Mouse (Mus musculus) testis, adult 2 months (tissue): Measurements from ENCODE around the gene Mcfd2. TPM values are rescaled to one million over a fixed set of nuclear protein-coding genes. Genes with fewer than 3 reads are reported as not detected.
A peak's percentile ranks its signal among the peaks of the same experiment; 100 is the strongest.

Source experiments
- H3K27ac ChIP-seq: fragments of 200-500 bp; 2 replicates; pipeline ENCODE4 v1.5.1; 2012; ENCODE audit warnings: low read depth, low read length; ENCODE audit not compliant: control insufficient read depth, insufficient read depth
- H3K27me3 ChIP-seq: fragments of 200-500 bp; 2 replicates; pipeline ENCODE4 v1.6.1; 2012; ENCODE audit warnings: mild to moderate bottlenecking, low read length, moderate library complexity; ENCODE audit not compliant: control insufficient read depth, insufficient read depth
- H3K36me3 ChIP-seq: fragments of 200-500 bp; 2 replicates; pipeline ENCODE4 v1.6.1; 2012; ENCODE audit warnings: mild to moderate bottlenecking, low read length; ENCODE audit not compliant: control insufficient read depth, insufficient read depth
- H3K4me1 ChIP-seq: fragments of 200-500 bp; 2 replicates; pipeline ENCODE4 v1.6.1; 2012; ENCODE audit warnings: low read length; ENCODE audit not compliant: control insufficient read depth, insufficient read depth
- H3K4me3 ChIP-seq: fragments of 200-500 bp; 2 replicates; pipeline ENCODE4 v1.5.1; 2012; ENCODE audit warnings: low read depth, mild to moderate bottlenecking, low read length, moderate library complexity, mixed read lengths; ENCODE audit not compliant: control insufficient read depth
- CTCF ChIP-seq: fragments of 200-500 bp; IDR thresholded peaks from 2 replicates; pipeline ENCODE4 v1.5.1; 2012; ENCODE audit warnings: low read depth, mild to moderate bottlenecking, inconsistent platforms, low read length, moderate library complexity; ENCODE audit not compliant: control insufficient read depth, insufficient read depth, insufficient replicate concordance
- POLR2A ChIP-seq: fragments of 200-500 bp; IDR thresholded peaks from 2 replicates; pipeline ENCODE4 v1.6.1; 2012; ENCODE audit warnings: low read depth, mild to moderate bottlenecking, inconsistent platforms, low read length, moderate library complexity; ENCODE audit not compliant: control insufficient read depth
- polyA plus RNA-seq: library from polyadenylated mRNA; depleted of rRNA; stranded (reverse); fragments of >200 nt; gene quantifications from 2 replicates; pipeline ENCODE4 v1.2.3, GENCODE M21; 2012

Mcfd2 gene
- polyA plus RNA-seq, 1 experiment, result 40.4 TPM

DNA sequence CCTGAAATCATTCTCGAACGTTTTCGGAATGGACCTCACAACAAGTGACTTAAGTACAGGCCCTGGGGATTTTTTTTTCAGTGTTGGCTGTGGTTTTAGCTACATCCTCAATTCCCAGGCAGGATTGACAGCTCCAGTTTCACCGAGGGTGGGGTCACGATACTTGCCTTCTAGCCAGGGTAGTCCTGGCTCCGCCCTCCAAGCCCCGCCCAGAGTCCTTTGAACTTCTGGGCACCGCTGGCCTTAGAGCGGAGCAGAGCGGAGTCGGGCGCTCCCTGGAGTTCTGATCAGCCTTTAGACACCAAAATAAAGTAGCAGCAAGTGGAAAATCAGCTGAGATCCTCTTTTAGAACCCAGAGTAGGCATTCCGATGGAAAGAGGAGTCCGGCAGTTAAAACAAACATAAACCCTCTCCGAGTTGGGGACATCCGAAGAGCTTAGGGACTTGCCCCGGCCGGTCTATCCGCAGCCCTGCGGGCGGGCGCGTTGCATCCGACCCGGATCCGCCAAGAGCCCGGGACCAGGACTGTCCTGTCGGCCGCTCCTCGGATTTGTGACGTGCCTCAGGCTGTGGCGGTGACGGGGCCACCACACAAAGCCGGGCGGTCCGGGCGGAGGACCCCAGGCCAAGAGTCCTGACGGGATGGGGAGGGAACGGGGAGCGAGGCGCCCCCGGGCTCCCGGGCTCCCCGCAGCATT, 16.4 kb upstream of the Mcfd2 start:
- H3K36me3 ChIP-seq, result no peaks in the 10 kb centered on the region
- peak overlapping the region; percentile 80 for H3K27ac ChIP-seq
- peak overlapping the region; percentile 85 for H3K4me3 ChIP-seq
- TF ChIP-seq CTCF, result no peak
- TF ChIP-seq POLR2A, result no peak
- peaks cover 3% of the 10 kb centered on the region; the same call in 1 of the 2 replicates for H3K27me3 ChIP-seq
- H3K4me1 ChIP-seq, result no peaks in the 10 kb centered on the region; the same call in none of the 2 replicates

DNA sequence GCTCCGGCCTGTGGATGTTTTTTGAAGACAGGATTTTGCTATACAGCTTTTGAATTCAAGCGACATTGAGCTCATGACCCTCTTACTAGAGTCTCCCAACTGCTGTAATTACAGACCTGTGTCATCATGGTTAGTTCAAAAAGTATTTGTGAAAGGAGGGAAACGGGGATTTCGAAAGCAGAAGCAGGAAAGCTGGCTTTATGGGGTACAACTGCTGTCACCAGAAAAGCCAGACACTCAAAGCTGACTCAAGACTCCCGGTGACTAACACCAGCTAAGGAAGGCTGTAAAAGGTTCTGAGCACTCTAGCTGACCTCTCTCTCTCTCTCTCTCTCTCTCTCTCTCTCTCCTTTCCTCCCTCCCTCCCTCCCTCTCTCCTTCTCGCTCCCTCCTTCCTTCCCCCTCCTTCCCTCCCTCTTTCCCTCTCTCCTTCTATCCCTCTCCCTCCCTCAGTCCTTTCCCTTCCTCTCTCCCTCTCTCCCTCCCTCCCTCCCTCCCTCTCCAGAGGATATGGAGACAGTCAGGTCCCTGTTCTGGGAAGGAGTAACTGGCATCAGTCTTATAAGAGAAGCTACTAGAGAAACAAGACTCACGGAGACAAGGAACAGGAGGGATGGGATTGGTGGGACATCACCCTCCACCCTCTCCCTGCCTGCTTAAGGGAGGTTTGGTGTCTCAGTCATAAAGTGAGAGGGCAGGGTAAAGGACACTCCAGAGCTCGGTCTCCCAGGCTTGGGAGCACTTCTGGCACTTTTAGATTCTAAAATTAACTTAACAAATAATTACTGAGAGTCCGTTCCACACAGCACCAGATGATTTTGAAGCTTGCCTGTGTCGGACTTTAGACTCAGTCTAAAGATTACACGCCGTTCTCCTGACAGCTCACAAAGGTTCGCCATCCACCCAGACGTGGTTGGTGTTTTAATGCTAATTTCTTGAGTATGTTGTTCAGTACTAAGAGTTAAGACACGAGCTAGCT, 9.9 kb upstream of the Mcfd2 start:
- no peaks in the 10 kb centered on the region for H3K36me3 ChIP-seq
- no peak overlapping the region for H3K4me3 ChIP-seq
- no peaks in the 10 kb centered on the region for H3K4me1 ChIP-seq
- TF ChIP-seq POLR2A (no peak), CTCF (no peak)
- no peaks in the 10 kb centered on the region for H3K27me3 ChIP-seq
- no peak overlapping the region for H3K27ac ChIP-seq

DNA sequence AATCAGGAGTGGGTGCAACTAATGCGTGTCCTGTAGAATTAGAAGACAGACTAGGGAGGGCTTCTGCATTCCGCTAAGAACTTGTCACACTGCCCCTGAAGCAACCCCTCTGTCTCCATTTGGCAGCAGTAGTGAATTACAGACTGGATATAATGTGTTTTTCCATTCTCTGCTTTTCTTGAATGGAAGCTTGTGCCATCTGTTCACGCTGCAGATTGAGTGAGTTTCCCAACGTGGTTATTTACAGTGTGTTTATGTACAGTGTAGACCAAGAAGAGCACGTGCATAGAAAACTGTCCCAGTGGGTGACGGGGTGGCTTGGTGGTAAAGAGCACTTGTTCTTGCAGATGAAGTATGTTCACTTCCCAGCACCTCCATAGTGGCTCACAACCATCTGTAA, 3.7 kb upstream of the Mcfd2 start:
- Histone ChIP-seq H3K27ac (no peak overlapping the region), H3K4me3 (no peak overlapping the region), H3K4me1 (no peaks in the 10 kb centered on the region; the same call in none of the 2 replicates), H3K36me3 (no peaks in the 10 kb centered on the region), H3K27me3 (no peaks in the 10 kb centered on the region)
- no peak for TF ChIP-seq POLR2A
- no peak for TF ChIP-seq CTCF

DNA sequence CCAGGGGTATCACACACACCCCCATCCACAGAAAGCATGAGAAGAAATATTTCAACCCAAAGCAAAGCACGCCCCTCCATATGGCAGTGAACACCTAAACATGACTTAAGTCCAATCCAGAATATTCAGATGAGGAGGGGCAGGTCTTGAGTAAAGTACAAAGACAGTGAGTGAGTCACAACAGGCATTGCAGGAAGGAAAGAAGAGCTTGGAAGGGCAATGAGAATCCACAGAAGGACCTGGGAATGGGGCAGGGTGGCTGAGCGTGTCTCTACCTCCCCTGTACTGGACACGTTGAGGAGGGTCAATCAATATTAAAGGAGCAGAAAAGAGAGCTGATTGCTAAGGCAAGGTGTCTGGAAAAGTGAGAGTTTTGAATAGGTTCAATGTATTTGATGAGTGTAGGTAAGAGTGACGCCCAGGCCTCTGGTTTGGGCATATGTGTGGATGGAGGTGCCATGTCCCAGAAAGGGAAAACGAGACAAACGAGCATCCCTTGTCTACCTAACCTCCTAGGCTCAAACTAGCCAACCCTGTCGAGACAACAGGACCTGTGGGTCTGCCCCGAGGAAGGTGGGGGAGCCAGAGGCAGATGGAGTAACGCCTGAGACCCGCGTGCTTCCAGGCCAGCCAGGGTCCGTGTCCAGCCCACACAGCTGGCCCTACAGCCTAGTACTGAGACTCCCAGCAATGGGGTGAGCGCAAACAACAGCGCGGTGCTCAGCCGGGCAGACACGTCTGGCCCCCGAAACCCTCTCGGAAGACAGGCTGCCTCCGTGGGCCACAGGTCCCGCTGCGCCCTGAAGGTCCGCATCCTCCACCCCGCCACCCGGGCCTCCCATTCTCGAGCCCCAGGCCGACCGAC, 576 bp downstream of the Mcfd2 start:
- Histone ChIP-seq H3K36me3 (no peaks in the 10 kb centered on the region), H3K4me3 (peak overlapping the region; percentile 91), H3K27ac (peak overlapping the region; percentile 74), H3K4me1 (peaks cover 7% of the 10 kb centered on the region), H3K27me3 (no peaks in the 10 kb centered on the region)
- TF ChIP-seq POLR2A (no peak), CTCF (no peak)

DNA sequence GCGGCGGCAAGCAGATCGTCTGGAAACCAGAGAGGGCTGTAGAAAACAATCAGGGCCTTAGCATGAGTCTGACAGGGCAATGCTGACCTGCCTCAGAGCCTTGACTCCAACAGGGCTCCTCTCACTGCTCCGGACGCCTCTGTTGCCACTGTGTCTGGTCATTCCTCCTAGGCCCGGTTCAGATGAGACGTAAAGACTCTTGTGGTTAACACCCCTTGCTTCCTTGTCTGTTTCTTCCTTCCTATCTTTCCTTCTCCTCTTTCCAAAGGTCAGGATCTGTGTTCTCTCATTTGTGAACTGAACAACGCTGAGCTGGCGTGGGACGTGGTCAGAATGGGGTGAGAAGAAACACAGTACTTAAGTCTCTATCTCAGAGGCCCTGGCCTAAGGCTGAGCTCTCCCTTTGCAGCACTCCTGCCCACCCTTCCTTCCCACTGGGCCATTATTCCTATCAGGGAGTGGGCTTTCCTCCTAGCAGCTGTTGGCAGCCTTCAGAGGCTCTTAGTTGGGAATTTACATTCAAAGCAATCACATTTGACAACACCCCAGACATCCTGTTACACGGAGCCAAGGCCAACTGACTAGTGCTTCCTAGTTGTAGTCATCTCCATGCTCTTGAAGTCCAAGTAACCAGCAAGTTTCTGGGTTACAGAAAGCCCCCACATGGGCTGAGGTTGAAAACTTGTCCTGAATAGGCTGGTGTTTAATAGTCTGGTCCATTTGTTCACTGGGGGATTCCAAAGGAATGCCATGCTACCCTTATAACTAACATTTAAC, 1.5 kb downstream of the Mcfd2 start:
- H3K4me3 ChIP-seq, result peak overlapping the region; percentile 91; the same call in 1 of the 2 replicates
- H3K27me3 ChIP-seq, result no peaks in the 10 kb centered on the region
- H3K4me1 ChIP-seq, result peaks cover 7% of the 10 kb centered on the region
- TF ChIP-seq POLR2A, result no peak
- no peak for TF ChIP-seq CTCF
- no peaks in the 10 kb centered on the region for H3K36me3 ChIP-seq
- peak overlapping the region; percentile 36 for H3K27ac ChIP-seq

DNA sequence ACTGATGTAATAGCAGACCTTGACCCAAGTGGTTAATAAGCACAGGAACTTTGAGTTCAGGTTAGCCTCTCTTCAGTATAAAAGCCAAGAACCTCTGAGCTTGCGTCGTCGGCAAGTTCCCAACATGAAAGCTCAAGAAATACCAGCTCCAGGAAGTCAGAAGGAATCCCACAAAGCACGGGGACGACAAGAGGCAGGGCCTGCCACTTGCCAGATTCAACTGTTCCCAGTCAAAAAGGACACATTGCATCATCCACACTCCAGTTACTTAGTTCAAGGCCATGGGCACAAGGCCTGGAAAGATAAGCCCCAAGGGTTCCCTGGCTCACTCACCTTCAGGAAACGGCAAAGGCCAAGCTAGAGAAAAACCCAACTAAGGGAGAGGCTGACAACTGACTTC, 2.3 kb downstream of the Mcfd2 start:
- Histone ChIP-seq H3K27ac (no peak overlapping the region), H3K27me3 (no peaks in the 10 kb centered on the region), H3K4me1 (peaks cover 7% of the 10 kb centered on the region), H3K36me3 (no peaks in the 10 kb centered on the region), H3K4me3 (no peak overlapping the region)
- TF ChIP-seq CTCF, result no peak
